Mouse (Mus musculus): ENCODE results near the gene Usp44. TPM values are rescaled to one million over a fixed set of nuclear protein-coding genes. Genes with fewer than 3 reads are reported as not detected.

Gene Usp44
- total RNA-seq, 4 experiments from 2014 or later: not detected

DNA sequence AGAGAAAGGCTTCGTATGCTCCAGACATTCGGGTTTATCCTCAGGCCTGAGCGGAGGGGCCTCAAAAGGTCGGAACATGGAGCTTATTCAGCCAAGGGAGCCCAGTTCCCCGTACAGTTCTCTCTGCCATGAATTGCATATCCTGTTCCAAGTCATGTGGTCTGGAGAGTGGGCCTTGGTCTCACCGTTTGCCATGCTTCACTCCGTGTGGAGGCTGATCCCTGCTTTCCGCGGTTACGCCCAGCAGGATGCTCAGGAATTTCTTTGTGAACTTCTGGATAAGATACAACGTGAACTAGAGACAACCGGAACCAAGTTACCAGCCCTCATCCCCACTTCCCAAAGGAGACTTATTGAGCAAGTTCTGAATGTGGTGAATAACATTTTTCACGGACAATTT lies 15.4 kb downstream of the Usp44 start:
- DNase-seq (ENCODE audit: low spot score): no peak

DNA sequence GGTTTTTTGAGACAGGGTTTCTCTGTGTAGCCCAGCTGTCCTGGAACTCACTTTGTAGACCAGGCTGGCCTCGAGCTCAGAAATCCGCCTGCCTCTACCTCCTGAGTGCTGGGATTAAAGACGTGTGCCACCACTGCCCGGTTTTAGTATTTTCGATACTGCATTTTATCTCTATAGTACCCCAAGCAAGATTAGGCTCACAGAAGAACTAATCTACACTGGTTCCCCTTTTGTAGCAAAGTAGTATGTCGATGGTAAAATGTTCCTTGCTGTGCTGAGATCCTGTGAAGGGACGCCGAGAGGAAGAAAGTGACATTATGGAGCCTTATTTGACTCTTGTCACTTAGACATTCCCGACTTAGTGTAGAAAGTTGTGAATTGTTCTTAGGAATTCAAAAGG lies 23.8 kb downstream of the Usp44 start:
- DNase-seq (ENCODE audit: low spot score): no peak

DNA sequence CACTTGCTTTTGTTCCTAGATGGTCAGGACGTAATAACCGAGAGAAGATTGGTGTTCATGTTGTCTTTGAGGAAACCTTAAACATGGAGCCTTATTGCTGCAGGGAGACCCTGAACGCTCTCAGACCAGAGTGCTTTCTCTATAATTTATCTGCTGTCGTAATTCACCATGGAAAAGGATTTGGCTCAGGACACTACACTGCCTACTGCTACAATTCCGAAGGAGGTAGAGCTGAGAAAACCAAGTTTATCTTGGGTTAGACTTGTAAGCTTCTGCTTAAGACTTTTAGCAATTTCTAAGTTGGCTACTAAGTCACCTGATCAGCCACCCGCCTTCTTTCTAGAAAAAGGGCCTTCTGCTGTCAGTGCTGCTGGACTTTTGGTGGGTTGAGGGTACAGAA lies 24.7 kb downstream of the Usp44 start:
- no peak for DNase-seq (ENCODE audit: low spot score)

DNA sequence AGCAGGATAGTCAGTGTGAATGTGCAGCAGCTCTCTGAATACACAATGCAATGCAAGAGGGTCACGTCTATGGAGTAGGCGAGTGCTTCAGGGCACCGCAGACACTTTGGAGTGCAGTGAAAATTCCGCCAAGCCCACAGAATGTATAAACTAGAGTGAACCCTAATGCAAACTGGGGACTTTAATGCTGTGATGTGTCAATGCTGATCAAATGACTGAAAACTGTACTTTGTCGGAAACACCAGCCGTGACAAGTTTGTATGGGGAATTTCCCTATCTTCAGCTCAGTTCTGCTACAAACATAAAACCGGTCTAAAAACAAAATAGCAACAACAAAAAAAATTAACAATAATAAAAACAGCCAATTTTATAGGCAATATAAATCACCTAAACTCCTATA lies 37.0 kb downstream of the Usp44 start:
- DNase-seq (ENCODE audit: low spot score): no peak

DNA sequence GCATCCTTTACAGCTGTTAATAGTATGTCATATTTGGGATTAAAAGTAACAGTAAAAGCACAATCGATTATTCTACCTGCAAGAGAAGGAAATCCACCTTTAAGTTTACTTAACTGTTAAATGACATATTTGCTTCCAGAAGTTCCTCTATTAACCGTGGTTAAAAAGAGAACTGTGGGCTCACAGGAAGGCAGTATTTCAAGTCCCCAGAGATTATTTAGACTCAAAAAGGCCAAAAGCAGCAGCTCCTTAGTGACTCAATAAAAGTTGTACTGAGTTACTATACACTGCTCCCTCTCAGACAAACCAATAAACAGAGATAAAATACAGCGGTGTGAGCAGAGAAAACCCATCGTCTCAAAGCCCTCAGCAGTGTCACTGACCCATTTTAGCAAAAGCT lies 37.5 kb downstream of the Usp44 start:
- DNase-seq (ENCODE audit: low spot score): no peak

DNA sequence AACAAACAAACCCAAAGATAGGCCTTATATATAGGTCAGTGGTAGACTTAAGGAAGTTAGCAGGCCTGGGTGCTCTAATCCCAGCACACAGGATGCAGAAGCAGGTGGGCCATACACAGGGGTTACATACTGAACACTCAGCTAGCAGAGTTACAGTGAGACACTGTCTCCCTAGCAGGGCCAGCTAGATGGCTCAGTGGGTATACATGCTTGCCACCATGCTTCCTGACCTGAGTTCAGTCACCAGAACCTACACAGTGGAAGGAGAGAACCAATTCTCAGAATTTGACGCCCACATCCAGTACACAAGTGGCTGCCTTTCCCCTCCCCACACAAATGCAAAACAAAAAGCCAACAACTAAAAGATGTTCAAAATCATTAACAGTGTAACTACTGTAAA lies 45.4 kb downstream of the Usp44 start:
- no peak for DNase-seq (ENCODE audit: low spot score)

DNA sequence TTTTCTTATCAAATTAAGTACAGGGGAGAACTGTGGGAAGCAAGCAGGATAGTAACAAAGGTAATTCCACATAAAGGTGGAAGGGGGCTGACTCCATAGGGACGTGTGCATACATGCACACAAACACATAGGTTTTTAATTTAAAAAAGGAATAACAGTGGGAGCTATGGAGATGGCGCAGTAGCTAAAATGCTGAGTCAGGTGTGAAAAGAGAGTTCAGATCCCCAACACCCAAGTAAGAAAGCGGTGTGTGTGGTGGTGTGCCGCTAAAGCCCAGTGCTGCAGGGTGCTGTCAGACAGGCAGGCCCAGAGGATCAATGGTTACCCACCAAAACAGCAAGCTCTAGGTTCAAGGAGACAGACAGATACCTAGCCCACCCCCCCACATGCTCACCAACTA lies 47.4 kb downstream of the Usp44 start:
- DNase-seq (ENCODE audit: low spot score): no peak

DNA sequence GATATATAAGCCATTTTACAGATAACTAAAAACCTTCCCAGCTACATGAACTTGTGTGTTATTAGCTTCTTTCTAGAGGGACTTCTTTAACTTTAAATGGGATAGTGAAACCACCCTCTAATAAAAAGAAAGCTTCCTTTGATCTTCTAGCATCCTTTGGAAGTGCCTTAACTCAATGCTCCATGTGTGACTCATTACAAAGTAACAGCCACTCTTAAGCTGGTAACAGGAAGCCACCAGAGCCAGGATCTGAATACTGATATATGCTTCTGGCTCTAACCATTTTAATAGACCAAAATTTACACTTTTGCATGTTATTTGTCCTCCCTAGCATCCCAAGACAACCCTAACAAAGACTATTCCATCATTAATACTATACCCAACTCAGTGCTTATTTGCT lies 50.6 kb downstream of the Usp44 start:
- no peak for DNase-seq (ENCODE audit: low spot score)

DNA sequence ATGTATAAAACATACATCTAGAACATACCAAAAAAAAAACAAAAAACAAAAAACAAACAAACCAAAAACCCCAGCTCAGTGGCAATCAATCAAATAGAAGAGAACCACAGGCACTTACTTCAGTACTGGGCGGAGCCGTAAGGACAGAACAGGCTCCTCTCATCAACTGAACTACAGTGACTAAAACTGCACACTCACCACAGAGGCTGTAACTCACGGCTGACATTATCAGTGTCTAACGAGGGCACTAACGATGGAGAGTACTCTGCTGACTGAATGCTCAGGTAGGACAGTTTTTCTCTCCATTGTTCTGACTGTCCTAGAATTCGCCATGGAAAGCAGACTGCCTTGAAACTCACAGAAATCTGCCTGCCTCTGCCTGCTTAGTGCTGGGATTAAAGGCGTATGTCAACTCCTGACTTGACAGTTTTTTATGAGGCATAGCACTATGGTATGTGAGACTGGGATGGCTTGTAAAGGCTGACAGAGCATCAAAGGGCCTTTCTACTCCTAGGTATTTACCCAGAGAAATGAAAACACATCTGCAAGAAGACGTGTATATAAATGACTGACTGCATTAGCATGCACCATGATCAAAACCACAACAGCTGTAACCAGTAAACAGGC lies 51.5 kb downstream of the Usp44 start:
- DNase-seq (ENCODE audit: low spot score): no peak

DNA sequence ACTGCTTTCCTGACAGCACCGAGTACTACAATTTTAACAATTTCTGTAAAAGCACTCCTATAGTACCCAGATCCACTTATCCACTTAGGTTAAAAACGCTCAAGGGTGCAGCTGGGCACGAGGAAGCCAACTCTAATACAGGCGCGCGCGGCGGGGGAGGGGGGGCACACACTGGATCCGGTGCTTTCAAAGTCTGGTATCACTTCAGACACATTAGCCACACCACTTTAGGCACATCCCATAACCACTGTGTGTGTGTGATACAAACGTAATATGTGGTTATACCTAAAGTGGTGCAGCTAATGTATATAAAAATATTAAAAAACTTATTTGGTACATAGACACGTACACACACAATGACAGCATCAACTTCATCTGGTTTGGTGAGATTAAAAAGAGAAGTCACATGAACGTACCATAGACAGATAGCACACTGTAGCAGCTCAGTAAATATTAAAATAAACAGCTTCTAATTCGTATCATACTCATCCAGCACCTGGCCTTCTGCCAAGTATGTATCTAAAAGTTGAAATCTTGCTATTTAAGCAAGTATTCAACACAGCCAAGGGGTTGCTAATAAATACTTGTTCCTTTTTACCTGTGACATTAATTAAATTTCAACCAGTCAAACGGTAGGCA lies 54.6 kb downstream of the Usp44 start:
- no peak for DNase-seq (ENCODE audit: low spot score)

DNA sequence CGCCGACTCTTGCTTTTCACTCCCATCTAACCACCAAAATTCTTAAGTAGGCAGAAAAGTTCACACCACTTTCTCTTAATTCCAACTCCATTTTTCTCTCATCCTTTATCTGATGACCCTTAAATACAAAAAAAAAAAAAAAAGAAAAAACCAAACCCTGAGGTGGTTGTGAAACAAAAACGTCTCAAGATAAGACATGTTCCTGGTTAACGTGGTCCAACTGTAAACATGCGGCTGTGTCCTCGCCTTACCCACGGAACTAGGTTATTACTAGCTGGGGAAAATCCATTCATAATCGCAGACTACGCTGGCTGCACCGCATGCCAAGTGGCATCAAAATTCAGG lies 57.2 kb downstream of the Usp44 start:
- no peak for DNase-seq (ENCODE audit: low spot score)

DNA sequence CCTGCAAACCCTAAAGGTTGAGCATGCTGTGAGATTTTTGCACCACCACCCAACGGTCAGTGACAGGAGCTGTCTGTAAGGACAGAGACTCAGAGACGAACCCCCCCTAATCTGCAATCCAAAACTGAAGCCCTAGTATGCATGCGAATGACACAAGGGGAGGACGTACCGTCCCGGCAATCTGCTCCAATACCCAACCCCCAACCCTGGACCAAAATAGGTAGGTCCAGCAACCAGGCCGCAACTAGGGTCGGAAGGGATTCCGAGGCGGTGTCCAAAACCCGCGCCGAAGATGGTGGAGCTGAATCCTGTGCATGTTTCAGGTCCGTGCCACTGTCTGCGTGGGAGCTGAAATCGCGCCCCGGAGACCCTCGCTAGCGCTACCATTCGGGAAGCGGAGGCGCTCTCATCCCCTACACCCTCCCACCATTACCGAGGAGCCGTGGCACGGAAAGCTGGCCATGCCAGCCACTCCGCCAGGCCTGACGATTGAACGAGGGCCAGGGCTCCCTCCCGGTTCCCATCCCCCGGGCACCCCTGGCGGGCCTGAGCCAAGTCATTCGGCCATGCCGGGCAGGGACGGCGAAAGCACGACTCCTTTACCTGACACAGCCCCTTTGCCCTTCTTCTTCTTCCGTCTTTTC lies 57.7 kb downstream of the Usp44 start:
- peak; percentile 31 for DNase-seq (ENCODE audit: low spot score)

DNA sequence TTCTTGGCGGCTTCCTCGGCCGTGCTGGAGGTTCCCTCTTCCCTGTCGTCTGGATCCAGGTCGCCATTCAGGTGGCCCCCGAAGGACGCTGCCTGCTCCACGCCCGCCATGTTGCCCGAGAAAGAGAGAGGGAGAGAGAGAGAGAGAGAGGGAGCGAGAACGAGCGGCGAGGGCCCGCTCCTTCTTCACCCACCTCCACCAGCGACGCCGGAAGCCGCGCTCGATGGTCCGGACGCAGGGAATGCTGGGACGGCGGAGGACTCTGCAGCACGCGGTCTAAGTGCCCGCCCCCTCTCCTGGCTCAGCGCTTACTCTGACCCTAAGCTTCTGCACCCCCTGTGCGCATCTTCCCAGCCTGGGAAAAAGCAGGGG lies 58.2 kb downstream of the Usp44 start:
- peak; percentile 86 for DNase-seq (ENCODE audit: low spot score)

DNA sequence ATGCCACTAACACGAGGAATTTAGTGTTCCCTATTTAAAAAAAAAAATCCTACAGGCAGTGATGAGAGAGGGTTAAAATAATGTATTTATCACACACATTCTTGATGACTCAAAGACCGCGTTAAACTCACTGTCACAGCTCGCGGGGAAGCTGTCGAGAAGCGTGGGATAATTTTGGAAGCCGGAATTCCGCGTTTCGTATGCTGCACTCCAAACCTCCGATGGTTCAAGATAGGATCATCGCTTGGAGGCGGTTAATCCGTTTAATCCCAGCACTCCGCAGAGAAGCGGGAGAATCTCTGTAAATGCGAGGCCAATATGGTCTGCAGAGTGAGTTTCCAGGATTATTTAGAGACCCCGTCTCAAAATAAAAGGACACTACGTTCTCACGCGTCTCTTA lies 58.6 kb downstream of the Usp44 start:
- DNase-seq (ENCODE audit: low spot score): peak; percentile 9

DNA sequence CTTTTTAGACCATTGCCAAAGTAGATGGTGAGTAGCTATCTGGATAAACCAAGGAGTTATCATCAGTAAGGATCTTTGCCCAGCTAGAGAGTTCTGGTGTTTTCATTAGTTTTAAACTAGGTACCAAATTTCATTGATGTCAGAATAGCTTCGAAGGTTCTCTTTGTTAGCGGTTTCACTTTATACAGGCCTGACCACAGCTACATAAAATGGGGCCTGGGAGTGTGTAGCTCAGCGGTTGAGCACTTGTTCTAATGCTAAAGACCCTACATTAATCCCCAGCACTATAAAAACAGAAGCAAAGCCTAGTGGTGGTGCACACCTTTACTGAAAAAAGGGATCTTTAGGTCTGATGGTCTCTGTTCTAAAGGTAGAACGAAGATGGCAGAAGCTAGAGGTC lies 59.2 kb downstream of the Usp44 start:
- peak; percentile 4 for DNase-seq (ENCODE audit: low spot score)

DNA sequence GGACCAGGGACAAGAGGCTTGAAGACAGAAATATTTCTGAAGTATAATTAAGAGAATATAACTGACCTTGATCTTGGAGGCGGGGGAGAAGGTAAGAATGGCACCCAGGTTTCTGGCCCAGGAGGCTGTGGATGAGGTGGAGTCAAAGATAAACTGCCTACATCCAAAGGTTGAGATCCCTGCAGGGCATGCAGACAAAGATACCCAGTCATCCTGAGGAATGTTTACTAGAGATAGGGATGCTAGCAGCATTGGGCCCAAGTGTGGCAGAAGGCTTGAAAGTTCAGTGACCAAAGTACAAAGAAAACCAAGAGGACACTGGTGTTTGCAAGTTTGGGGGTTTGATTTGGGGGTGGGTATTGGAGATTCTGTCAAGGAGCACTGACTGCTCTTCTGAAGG lies 59.7 kb downstream of the Usp44 start:
- no peak for DNase-seq (ENCODE audit: low spot score)

DNA sequence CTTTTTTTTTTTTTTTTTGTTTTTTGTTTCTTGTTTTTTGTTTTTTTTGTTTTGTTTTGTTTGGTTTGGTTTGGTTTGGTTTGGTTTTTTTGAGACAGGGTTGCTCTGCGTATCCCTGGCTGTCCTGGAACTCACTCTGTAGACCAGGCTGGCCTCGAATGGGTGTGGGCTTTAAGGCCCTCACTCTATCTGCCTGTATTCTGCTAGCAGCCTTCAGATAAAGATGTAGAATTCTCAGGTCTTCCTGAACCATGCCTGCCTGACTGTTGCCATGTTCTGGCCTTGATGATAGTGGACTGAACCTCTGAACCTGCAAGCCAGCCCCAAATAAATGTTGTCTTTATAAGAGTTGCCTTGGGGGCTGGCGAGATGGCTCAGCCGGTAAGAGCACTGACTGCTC lies 61.2 kb downstream of the Usp44 start:
- DNase-seq (ENCODE audit: low spot score): no peak

DNA sequence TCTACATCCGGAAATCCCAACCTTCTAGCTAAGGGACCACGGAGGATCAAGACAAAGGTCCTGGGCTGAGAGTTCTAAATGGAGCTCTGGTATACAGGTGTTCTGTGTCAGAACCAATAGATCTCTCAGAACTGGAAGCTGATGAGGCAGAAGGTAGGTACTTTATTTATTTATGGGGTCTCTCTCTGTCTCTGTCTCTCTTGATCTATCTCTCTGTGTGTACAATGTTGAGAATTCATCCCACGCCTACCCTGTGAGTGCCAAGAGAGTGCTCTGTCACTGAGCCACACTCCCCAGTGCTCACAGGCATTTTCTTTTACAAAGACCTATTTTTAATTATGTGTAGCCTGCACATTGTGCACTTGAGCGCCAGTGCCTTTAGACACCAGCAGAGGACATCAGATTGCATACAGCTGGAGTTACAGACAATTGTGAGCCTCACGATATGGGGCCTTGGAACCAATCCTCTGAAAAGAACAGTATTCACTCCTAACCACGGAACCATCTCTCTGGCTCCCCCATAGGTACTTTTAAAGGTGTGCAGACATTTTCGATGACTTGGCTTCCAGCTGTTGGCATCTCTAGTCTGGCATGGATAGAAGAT lies 65.8 kb downstream of the Usp44 start, which contains the start of gene Metap2:
Gene Metap2 (minus strand): TSS at position 51 of the 604 bp plus-strand sequence.
- no peak for DNase-seq (ENCODE audit: low spot score)

DNA sequence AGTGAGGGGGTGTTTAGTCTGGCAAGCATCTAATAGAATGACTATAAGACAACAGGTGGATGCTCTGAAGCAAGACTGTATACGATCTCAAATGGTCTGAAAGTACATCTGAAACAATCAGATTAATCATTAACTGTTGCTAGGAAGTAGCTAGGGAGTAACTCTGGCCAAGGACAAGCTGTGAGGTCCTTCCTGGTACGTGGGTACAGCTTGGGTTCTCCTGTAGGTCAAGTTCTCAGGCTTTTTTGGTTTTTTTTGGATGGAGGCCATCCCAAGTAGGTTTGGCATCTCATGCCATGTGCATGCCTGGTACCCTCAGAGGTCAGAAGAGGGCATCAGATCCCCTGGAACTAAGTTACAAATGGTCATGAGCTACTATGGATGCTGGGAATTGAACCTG lies 67.9 kb downstream of the Usp44 start:
- DNase-seq (ENCODE audit: low spot score): no peak

DNA sequence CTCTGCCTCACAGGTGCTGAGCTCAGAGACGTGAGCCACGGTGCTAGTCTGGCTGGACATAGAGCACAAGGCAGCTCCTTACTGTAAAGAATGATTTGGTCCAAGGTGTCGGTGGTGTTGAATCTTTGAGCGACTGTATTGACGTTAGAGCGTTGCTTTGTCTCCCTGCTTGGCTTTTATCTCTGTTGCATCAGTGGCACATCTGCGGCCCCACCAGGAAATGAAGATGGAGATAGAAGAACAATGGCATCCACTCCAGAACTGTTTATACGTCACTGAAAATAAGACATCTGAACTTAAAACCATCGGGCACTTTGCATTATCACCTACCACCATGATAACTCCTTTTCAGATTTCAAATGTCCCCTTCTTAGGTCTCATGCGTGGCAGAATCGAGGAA lies 68.6 kb downstream of the Usp44 start:
- no peak for DNase-seq (ENCODE audit: low spot score)

DNA sequence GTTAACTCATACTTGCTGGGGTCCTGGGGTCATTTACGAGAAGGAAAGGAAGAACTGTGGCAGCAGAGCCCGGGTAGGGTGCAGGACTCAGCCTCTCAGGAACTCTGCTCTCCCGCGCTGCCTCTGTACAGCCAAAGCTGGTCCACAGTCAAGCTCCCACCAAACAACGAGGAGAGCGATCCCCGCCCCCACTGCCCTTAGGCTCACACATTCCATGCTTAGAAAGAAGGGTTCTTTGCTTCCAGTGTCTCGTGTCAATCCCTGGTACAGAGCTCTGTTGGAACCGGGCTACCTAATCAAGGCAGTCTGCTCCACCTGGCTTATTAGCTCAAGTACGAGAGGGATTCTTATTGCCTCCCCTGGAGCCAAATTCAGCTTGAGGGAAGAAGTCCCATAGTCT lies 76.0 kb downstream of the Usp44 start:
- DNase-seq (ENCODE audit: low spot score): no peak

Data from heart, adult 8-10 months (tissue).